Mouse (Mus musculus) G1E (cell line): ENCODE measurements around the gene St3gal4. TPM values are rescaled to one million over a fixed set of nuclear protein-coding genes. Genes with fewer than 3 reads are reported as not detected.

Experiments used
- ATAC-seq: 2 replicates; pipeline ENCODE4 v1.8.0; 2016; ENCODE audit warnings: mild to moderate bottlenecking; ENCODE audit not compliant: insufficient number of reproducible peaks, poor library complexity, low FRiP score, severe bottlenecking; ENCODE audit errors: extremely low read depth
- DNase-seq: peaks from one replicate; pipeline ENCODE4 v3.0.0; 2012; ENCODE audit warnings: low spot score
- H3K27me3 ChIP-seq: 2 replicates; pipeline ENCODE4 v1.6.1; 2012; ENCODE audit warnings: mild to moderate bottlenecking, low read length, inconsistent platforms; ENCODE audit not compliant: insufficient read depth
- H3K36me3 ChIP-seq: replicated peaks from 2 replicates; pipeline ENCODE3; 2012; ENCODE audit warnings: mild to moderate bottlenecking, inconsistent platforms
- H3K4me1 ChIP-seq: 2 replicates; pipeline ENCODE4 v1.6.1; 2012; ENCODE audit warnings: low read depth, low read length, inconsistent platforms, mixed read lengths; ENCODE audit not compliant: insufficient read depth
- H3K4me3 ChIP-seq: 2 replicates; pipeline ENCODE4 v1.5.1; 2012; ENCODE audit warnings: low read depth, mild to moderate bottlenecking, inconsistent platforms, low read length, moderate library complexity, mixed read lengths
- H3K9me3 ChIP-seq: replicated peaks from 2 replicates; pipeline ENCODE4 v1.6.1; 2012; ENCODE audit warnings: inconsistent platforms
- CTCF ChIP-seq: IDR thresholded peaks from 2 replicates; pipeline ENCODE4 v1.5.1; 2012; ENCODE audit warnings: low read depth, low read length, inconsistent platforms, mixed read lengths
- GATA1 ChIP-seq: IDR thresholded peaks from 2 replicates; pipeline ENCODE4 v1.6.1; 2012; ENCODE audit warnings: borderline replicate concordance, low read length, inconsistent platforms, mixed read lengths
- GATA2 ChIP-seq: IDR thresholded peaks from 2 replicates; pipeline ENCODE4 v1.6.1; 2012; ENCODE audit warnings: low read depth, low read length, inconsistent platforms, borderline replicate concordance
- POLR2AphosphoS5 ChIP-seq: IDR thresholded peaks from 2 replicates; pipeline ENCODE4 v1.6.1; 2012; ENCODE audit warnings: low read depth, low read length, inconsistent platforms; ENCODE audit not compliant: insufficient replicate concordance
- TAL1 ChIP-seq: conservative IDR thresholded peaks from 2 replicates; pipeline ENCODE4 v1.6.1; 2012; ENCODE audit warnings: low read depth, low read length, inconsistent platforms, mixed read lengths
- polyA plus RNA-seq: library from polyadenylated mRNA; stranded (reverse); fragments of >175 nt; gene quantifications from 2 replicates; pipeline ENCODE4 v1.2.3, GENCODE M21; 2012
- total RNA-seq, 2 experiments: library from RNA; stranded (forward) in 1 of 2; stranded (reverse) in 1 of 2; fragments of 200-1000 nt in 1 of 2; fragments of >200 nt in 1 of 2; fragmentation: Nextera tagmentation in 1 of 2; gene quantifications; 2 replicates each; pipeline ENCODE4 v1.2.3; 2014 to 2017

Gene St3gal4
- total and polyA plus RNA-seq, 3 experiments: 19.6 to 26.1 (median 21.8) TPM

- ATAC-seq (peak; percentile 41), DNase-seq (peak; percentile 47)
- no peaks in the 10 kb centered on the region; the same call in 1 of the 2 replicates for H3K9me3 ChIP-seq
- no peaks in the 10 kb centered on the region for H3K27me3 ChIP-seq
- H3K4me1 ChIP-seq: peaks cover 64% of the 10 kb centered on the region
- TF ChIP-seq CTCF (no peak), TAL1 (no peak), GATA1 (no peak), GATA2 (no peak), POLR2AphosphoS5 (no peak)
- peaks cover 92% of the 10 kb centered on the region for H3K36me3 ChIP-seq
- H3K4me3 ChIP-seq: peak overlapping the region; percentile 38; the same call in 1 of the 2 replicates
Observed at GRCm38 (mm10) chr9:35123804-35124677, 5.0 kb upstream of the St3gal4 start.

- ATAC-seq (no peak), DNase-seq (no peak)
- peak overlapping the region; percentile 38; the same call in 1 of the 2 replicates for H3K4me3 ChIP-seq
- peaks cover 70% of the 10 kb centered on the region for H3K4me1 ChIP-seq
- H3K27me3 ChIP-seq: no peaks in the 10 kb centered on the region
- no peaks in the 10 kb centered on the region; the same call in 1 of the 2 replicates for H3K9me3 ChIP-seq
- peaks cover 90% of the 10 kb centered on the region for H3K36me3 ChIP-seq
- no peak for TF ChIP-seq POLR2AphosphoS5
- no peak for TF ChIP-seq GATA2
Observed at GRCm38 (mm10) chr9:35123456-35123803, 4.4 kb upstream of the St3gal4 start.

- peaks cover 77% of the 10 kb centered on the region for H3K4me1 ChIP-seq
Observed at GRCm38 (mm10) chr9:35122551-35123266, 3.6 kb upstream of the St3gal4 start.

GRCm38 (mm10) chr9:35118563-35118962 lies 505 bp downstream of the St3gal4 start:
- H3K4me1 ChIP-seq: peaks cover 92% of the 10 kb centered on the region
- no peak for DNase-seq
- ATAC-seq: no peak
- no peak for TF ChIP-seq GATA1
- no peak for TF ChIP-seq TAL1
- no peak for TF ChIP-seq CTCF
- TF ChIP-seq POLR2AphosphoS5: no peak
- TF ChIP-seq GATA2: no peak
- H3K4me3 ChIP-seq: no peak overlapping the region; the same call in 1 of the 2 replicates
- no peaks in the 10 kb centered on the region for H3K27me3 ChIP-seq
- H3K9me3 ChIP-seq: no peaks in the 10 kb centered on the region; the same call in 1 of the 2 replicates
- peaks cover 63% of the 10 kb centered on the region for H3K36me3 ChIP-seq

More at GRCm38 (mm10) chr9:35122551-35123266, 3.6 kb upstream of the St3gal4 start:
- TF ChIP-seq CTCF: no peak
- 0 out of 2 replicates have a peak, but pooled peaks have one; percentile 61 for TF ChIP-seq GATA2
- peak; percentile 91 for TF ChIP-seq TAL1
- no peak for TF ChIP-seq POLR2AphosphoS5
- TF ChIP-seq GATA1: no peak
- no peaks in the 10 kb centered on the region for H3K27me3 ChIP-seq
- DNase-seq (peak; percentile 58), ATAC-seq (peak; percentile 69)
- peak overlapping the region; percentile 38; the same call in 1 of the 2 replicates for H3K4me3 ChIP-seq
- no peaks in the 10 kb centered on the region; the same call in 1 of the 2 replicates for H3K9me3 ChIP-seq
- H3K36me3 ChIP-seq: peaks cover 82% of the 10 kb centered on the region

GRCm38 (mm10) chr9:35117384-35118295 lies 1.4 kb downstream of the St3gal4 start:
- DNase-seq (no peak), ATAC-seq (peak; percentile 32)
- Histone ChIP-seq H3K4me1 (peaks cover 89% of the 10 kb centered on the region), H3K9me3 (no peaks in the 10 kb centered on the region; the same call in 1 of the 2 replicates), H3K4me3 (peak overlapping the region; percentile 87), H3K36me3 (peaks cover 66% of the 10 kb centered on the region), H3K27me3 (no peaks in the 10 kb centered on the region)
- TF ChIP-seq CTCF (no peak), POLR2AphosphoS5 (no peak), GATA1 (no peak), GATA2 (no peak), TAL1 (no peak)
